Mouse (Mus musculus): ENCODE measurements around the gene Hecw2.

DNA sequence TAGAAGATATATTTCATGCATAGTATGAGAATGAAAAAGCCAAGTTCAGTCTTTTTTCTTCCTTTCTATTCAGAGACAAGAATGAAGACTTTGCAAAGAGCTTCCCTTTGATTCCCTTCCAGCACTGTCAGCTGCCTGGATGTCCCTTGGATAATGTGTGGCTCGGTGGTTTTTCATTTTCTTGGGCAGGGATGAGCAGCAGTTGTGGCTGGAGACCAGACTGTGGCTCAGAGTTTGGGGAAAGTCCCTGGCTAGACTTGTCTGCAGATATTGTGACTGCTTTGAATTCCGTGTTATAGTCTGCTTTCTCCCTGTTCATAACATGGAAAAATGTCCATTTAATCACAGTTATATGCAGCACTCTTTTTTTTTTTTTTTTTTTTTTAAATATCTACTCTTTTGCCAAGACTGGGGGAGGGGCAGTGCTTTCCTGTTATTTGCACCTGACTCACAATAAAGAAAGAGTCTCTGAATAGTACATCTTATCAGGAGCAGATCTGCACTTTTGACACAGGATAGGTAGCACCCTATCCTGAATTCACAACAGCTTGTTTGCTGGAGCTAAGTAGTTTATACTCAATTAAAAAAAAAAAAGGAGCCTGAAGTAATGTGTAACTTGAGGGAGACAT is 380.8 kb downstream of the Hecw2 start:
- TF ChIP-seq POLR2A (IDR thresholded peaks at IDR 0.05; ENCODE audit: low read depth, low read length) (no peak), CTCF (conservative IDR thresholded peaks at IDR 0.05; ENCODE audit: insufficient read depth, insufficient read length, low read depth, low read length) (no peak)

Measured in kidney, adult 2 months (tissue).